Mouse (Mus musculus): Measurements from ENCODE around the gene Olfr412. TPM values are rescaled to one million over a fixed set of nuclear protein-coding genes. Genes with fewer than 3 reads are reported as not detected.
A peak's percentile ranks its signal among the peaks of the same experiment; 100 is the strongest.

Olfr412 gene
- polyA plus RNA-seq, 1 experiment from 2014 or later, result not detected

DNA sequence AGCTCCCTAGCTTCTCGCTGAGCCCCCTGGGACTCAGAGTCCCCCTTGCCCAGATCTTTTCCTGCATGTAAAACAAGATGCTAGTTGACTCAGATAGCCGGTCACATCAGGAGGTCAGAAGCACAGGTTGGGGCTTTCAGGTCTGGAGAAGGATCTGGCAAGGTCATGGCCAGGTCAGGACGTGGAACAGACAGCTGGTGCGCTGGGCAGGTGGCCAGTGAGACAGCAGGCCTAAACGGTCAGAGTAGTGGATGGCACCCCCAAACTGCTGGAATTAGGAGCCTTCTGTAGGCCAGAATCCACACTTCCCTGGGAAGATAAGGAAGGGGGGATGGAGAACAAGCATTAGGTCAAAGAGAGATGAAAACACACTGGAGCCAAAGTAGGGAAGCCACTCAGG lies 25.3 kb downstream of the Olfr412 start:
- no peaks in the 10 kb centered on the region for H3K9me3 ChIP-seq (ENCODE audit: control insufficient read depth, low read length)
- H3K4me3 ChIP-seq (ENCODE audit: low read length), result no peak overlapping the region
- H3K4me2 ChIP-seq (ENCODE audit: low read depth, low read length), result no peak overlapping the region
- no peaks in the 10 kb centered on the region for H3K4me1 ChIP-seq (ENCODE audit: control insufficient read depth, insufficient read depth, low read length)
- ATAC-seq, result no peak
- H3K27me3 ChIP-seq (replicated peaks; ENCODE audit: control insufficient read depth, insufficient read depth, low read length), result no peaks in the 10 kb centered on the region
- no peak overlapping the region for H3K27ac ChIP-seq (ENCODE audit: low read length)
- H3K9ac ChIP-seq (ENCODE audit: low read depth, low read length), result no peak overlapping the region
- 67% methylated on average over 5 of the region's 5 CpGs for WGBS
- no peaks in the 10 kb centered on the region for H3K36me3 ChIP-seq (ENCODE audit: control insufficient read depth, insufficient read depth, low read length)

DNA sequence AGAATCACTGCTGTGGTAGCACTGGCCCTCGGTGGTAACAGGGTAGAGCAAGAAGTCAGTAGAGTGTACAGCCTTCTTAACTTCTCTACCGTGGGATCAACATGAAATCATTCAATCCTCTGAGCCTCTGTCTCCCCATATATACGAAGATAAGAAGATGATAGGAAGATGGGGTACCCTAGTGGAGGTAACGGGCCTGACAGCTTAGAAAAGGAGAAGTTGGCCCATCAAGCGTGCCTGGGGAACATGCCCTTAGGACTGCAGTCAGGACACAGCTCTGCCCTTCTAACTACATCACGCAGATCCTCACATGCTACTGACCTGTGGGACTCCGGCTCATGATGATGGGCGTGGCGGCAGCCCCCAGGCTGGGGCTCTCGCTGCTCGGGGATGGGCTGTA lies 30.0 kb downstream of the Olfr412 start:
- H3K4me3 ChIP-seq (ENCODE audit: low read length), result no peak overlapping the region
- H3K4me1 ChIP-seq (ENCODE audit: control insufficient read depth, insufficient read depth, low read length), result 0 out of 2 replicates have a peak, but pooled peaks cover 4% of the 10 kb centered on the region
- no peaks in the 10 kb centered on the region for H3K27me3 ChIP-seq (replicated peaks; ENCODE audit: control insufficient read depth, insufficient read depth, low read length)
- H3K9me3 ChIP-seq (ENCODE audit: control insufficient read depth, low read length), result no peaks in the 10 kb centered on the region
- no peaks in the 10 kb centered on the region for H3K36me3 ChIP-seq (ENCODE audit: control insufficient read depth, insufficient read depth, low read length)
- no peak overlapping the region for H3K27ac ChIP-seq (ENCODE audit: low read length)
- no peak overlapping the region for H3K9ac ChIP-seq (ENCODE audit: low read depth, low read length)
- no peak overlapping the region for H3K4me2 ChIP-seq (ENCODE audit: low read depth, low read length)
- WGBS, result 75% methylated on average over 11 of the region's 11 CpGs
- ATAC-seq, result no peak

DNA sequence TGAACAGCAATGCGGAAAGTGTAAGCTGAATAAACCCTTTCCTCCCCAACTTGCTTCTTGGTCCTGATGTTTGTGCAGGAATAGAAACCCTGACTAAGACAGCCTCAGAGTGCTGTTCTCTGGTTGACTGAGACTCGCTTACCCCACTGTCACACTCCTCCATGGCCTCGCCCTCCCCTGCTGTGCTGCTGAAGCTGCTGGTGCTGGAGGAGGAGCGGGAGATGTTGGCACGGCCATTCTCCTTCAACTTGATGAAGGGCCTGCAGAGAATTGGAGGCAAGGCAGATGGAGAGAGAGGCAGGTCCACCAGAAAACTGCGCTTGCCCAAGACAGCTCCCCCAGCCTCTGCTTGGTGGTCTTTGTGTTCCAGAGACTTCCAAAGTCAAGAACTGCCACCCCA lies 31.0 kb downstream of the Olfr412 start:
- WGBS, result 71% methylated on average over 6 of the region's 6 CpGs
- ATAC-seq, result no peak
- H3K9me3 ChIP-seq (ENCODE audit: control insufficient read depth, low read length), result no peaks in the 10 kb centered on the region
- H3K27ac ChIP-seq (ENCODE audit: low read length), result no peak overlapping the region
- no peaks in the 10 kb centered on the region for H3K27me3 ChIP-seq (replicated peaks; ENCODE audit: control insufficient read depth, insufficient read depth, low read length)
- H3K4me2 ChIP-seq (ENCODE audit: low read depth, low read length), result no peak overlapping the region
- H3K4me1 ChIP-seq (ENCODE audit: control insufficient read depth, insufficient read depth, low read length), result 0 out of 2 replicates have a peak, but pooled peaks cover 4% of the 10 kb centered on the region
- no peak overlapping the region for H3K9ac ChIP-seq (ENCODE audit: low read depth, low read length)
- no peaks in the 10 kb centered on the region for H3K36me3 ChIP-seq (ENCODE audit: control insufficient read depth, insufficient read depth, low read length)
- H3K4me3 ChIP-seq (ENCODE audit: low read length), result no peak overlapping the region

DNA sequence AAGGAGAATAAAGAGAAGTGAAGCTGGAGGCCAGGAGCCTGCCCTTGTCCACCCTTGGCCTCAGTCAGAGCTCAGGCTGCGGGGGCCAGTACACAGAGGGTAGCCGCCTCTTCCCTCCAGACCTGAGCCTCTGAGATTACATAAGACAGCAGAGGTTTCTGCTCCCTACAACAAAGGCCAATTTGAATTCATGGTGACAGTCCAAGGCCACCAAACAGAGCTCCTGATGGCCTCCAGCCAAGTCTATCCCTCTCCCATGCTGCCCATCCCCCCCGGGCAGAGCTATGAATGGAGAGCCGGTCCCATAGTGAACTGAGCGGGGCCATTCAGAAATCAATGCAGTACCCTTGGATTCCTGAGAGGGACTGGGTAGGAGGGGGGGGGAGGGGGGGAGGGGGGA lies 31.6 kb downstream of the Olfr412 start:
- ATAC-seq, result peak; percentile 59; the same call in 1 of the 2 replicates
- Histone ChIP-seq H3K9me3 (ENCODE audit: control insufficient read depth, low read length) (no peaks in the 10 kb centered on the region), H3K36me3 (ENCODE audit: control insufficient read depth, insufficient read depth, low read length) (no peaks in the 10 kb centered on the region), H3K4me2 (ENCODE audit: low read depth, low read length) (no peak overlapping the region), H3K4me3 (ENCODE audit: low read length) (no peak overlapping the region), H3K27me3 (replicated peaks; ENCODE audit: control insufficient read depth, insufficient read depth, low read length) (no peaks in the 10 kb centered on the region), H3K4me1 (ENCODE audit: control insufficient read depth, insufficient read depth, low read length) (0 out of 2 replicates have a peak, but pooled peaks cover 4% of the 10 kb centered on the region), H3K27ac (ENCODE audit: low read length) (no peak overlapping the region), H3K9ac (ENCODE audit: low read depth, low read length) (no peak overlapping the region)
- 71% methylated on average over 5 of the region's 5 CpGs for WGBS

DNA sequence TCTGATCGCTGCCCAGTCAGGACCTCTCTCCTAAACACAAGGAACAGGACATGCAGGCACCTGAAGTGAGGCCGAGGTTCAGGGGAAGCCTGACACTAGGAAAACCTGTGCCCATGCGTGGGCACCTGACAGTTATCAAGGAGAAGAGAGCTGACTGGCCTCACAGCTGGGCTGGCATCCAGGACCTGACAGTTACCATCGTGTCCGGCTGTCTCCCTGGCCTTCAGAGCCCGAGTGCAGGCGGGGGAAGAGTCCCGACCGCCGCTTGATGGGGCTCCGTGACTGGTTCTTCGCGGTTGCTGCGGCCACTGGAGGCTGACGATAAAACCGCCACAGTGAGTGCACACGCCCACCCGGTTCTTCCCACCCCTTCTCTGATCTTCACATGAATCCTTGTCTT lies 33.7 kb downstream of the Olfr412 start:
- Histone ChIP-seq H3K4me1 (ENCODE audit: control insufficient read depth, insufficient read depth, low read length) (0 out of 2 replicates have a peak, but pooled peaks cover 4% of the 10 kb centered on the region), H3K9ac (ENCODE audit: low read depth, low read length) (no peak overlapping the region), H3K27ac (ENCODE audit: low read length) (no peak overlapping the region), H3K27me3 (replicated peaks; ENCODE audit: control insufficient read depth, insufficient read depth, low read length) (no peaks in the 10 kb centered on the region), H3K4me3 (ENCODE audit: low read length) (no peak overlapping the region), H3K36me3 (ENCODE audit: control insufficient read depth, insufficient read depth, low read length) (no peaks in the 10 kb centered on the region), H3K9me3 (ENCODE audit: control insufficient read depth, low read length) (no peaks in the 10 kb centered on the region), H3K4me2 (ENCODE audit: low read depth, low read length) (no peak overlapping the region)
- 75% methylated on average over 18 of the region's 18 CpGs for WGBS
- no peak for ATAC-seq

DNA sequence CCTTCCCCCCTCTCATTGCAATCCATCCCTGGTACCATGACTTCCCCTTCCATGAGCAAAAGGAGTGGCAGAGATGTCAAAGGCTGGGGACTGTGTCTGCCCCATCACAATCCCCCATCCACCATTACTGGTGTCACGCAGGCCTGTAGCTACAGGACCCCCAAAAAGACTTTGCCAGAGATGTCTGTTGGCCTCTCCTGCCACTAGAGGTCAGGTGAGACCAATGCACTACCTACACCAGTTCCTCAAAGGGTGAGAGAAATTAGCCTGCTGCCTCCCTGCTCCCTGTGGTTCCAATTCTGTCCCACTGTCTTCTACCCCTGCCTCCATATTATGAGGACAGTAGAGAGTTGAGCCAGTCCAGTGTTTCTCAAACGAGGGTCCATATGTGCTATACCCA lies 40.3 kb downstream of the Olfr412 start:
- H3K36me3 ChIP-seq (ENCODE audit: control insufficient read depth, insufficient read depth, low read length), result no peaks in the 10 kb centered on the region
- no peak overlapping the region for H3K4me3 ChIP-seq (ENCODE audit: low read length)
- H3K4me2 ChIP-seq (ENCODE audit: low read depth, low read length), result no peak overlapping the region
- no peak for ATAC-seq
- no peak overlapping the region for H3K27ac ChIP-seq (ENCODE audit: low read length)
- no peaks in the 10 kb centered on the region for H3K4me1 ChIP-seq (ENCODE audit: control insufficient read depth, insufficient read depth, low read length)
- H3K27me3 ChIP-seq (replicated peaks; ENCODE audit: control insufficient read depth, insufficient read depth, low read length), result no peaks in the 10 kb centered on the region
- WGBS, result 44% methylated on average over 2 of the region's 2 CpGs
- H3K9ac ChIP-seq (ENCODE audit: low read depth, low read length), result no peak overlapping the region
- H3K9me3 ChIP-seq (ENCODE audit: control insufficient read depth, low read length), result no peaks in the 10 kb centered on the region

DNA sequence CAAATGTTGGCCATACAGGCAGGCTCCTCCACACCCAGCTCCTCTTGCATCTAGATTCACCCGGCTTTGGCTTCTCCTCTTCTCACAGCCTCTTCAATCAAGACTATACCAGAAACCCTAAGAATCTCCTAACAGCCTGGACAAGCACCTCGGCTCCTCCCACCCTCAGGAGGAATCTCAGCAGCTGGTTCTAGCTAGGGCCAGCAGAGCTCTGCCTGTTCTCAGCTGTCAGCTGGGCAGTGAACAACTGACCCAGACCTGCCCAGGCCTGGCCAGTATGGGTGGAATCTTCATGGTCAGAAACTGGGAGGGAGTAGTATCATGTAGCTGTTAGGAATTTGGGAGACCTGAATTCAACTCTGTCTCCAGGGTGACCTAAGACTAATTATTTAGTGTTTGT lies 42.3 kb downstream of the Olfr412 start:
- Histone ChIP-seq H3K9me3 (ENCODE audit: control insufficient read depth, low read length) (no peaks in the 10 kb centered on the region), H3K4me3 (ENCODE audit: low read length) (no peak overlapping the region), H3K9ac (ENCODE audit: low read depth, low read length) (no peak overlapping the region), H3K4me2 (ENCODE audit: low read depth, low read length) (no peak overlapping the region), H3K36me3 (ENCODE audit: control insufficient read depth, insufficient read depth, low read length) (no peaks in the 10 kb centered on the region), H3K27ac (ENCODE audit: low read length) (no peak overlapping the region), H3K27me3 (replicated peaks; ENCODE audit: control insufficient read depth, insufficient read depth, low read length) (no peaks in the 10 kb centered on the region), H3K4me1 (ENCODE audit: control insufficient read depth, insufficient read depth, low read length) (peaks cover 8% of the 10 kb centered on the region)
- no peak for ATAC-seq
- 40% methylated on average over 2 of the region's 2 CpGs for WGBS

DNA sequence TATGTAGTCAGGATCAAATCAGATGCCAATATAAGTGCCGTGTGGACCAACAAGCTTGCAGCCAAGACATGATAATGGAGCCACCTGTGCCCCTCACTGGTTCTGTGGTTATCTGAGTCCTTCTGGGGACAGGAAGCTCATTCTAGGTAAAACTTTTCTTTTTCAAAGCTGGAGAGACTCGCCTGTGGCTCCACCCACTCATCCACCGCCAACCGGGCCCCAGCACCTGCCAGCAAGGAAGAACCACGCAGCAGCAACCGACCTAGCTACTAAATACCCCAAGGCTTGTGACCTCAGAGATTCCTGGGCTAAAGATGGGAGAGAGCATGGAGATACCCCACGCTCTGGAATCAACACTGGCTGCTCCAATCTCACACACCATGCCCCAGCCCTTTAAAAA lies 43.3 kb downstream of the Olfr412 start:
- ATAC-seq, result no peak
- H3K9ac ChIP-seq (ENCODE audit: low read depth, low read length), result no peak overlapping the region
- no peak overlapping the region for H3K4me3 ChIP-seq (ENCODE audit: low read length)
- H3K9me3 ChIP-seq (ENCODE audit: control insufficient read depth, low read length), result no peaks in the 10 kb centered on the region
- no peaks in the 10 kb centered on the region for H3K27me3 ChIP-seq (replicated peaks; ENCODE audit: control insufficient read depth, insufficient read depth, low read length)
- H3K4me2 ChIP-seq (ENCODE audit: low read depth, low read length), result no peak overlapping the region
- no peaks in the 10 kb centered on the region for H3K36me3 ChIP-seq (ENCODE audit: control insufficient read depth, insufficient read depth, low read length)
- 75% methylated on average over 7 of the region's 7 CpGs for WGBS
- peaks cover 18% of the 10 kb centered on the region for H3K4me1 ChIP-seq (ENCODE audit: control insufficient read depth, insufficient read depth, low read length)
- H3K27ac ChIP-seq (ENCODE audit: low read length), result no peak overlapping the region

DNA sequence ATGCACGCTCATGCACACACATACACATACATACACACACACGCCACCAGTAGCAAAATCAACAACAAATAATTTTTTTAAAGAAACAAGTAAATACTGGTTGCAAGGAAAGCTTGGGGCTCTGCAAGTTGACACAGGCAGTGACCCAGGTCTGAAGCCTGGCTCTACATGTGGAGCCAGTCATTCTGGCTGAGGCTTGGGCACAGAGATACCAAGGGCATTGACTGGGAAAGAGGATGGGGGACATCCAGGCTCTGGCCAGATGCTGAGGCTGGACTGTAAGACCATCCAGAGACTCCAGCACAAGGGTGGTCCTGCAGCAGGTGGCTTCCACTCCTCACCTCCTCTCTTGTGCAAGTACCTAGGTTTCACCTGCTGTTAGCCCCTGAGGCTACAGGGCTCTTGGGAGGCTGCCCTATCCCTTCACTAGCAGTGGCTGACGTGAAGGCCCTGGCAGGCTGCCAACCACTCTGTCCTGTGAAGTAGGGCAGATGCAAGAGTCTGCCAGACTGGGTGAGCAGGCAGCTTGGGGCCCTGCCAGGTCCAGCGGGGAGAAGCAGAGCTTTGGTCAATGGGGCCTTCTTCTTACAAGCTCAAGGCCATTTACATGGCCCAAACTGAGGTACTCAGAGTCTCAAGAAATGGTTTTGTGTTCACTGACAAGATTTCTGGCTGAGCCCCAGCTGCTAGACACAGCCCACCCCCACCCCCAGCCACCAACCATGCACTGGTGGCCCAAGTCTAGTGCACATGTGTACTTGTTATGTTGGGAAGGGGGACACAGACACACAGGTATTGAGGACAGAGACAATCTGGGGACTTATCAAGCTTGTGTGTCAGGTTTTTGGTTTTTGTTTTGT lies 46.9 kb downstream of the Olfr412 start:
- H3K36me3 ChIP-seq (ENCODE audit: control insufficient read depth, insufficient read depth, low read length), result no peaks in the 10 kb centered on the region
- H3K27ac ChIP-seq (ENCODE audit: low read length), result peak overlapping the region; percentile 64
- H3K4me2 ChIP-seq (ENCODE audit: low read depth, low read length), result no peak overlapping the region
- H3K4me1 ChIP-seq (ENCODE audit: control insufficient read depth, insufficient read depth, low read length), result peaks cover 26% of the 10 kb centered on the region
- WGBS, result 45% methylated on average over 4 of the region's 4 CpGs
- no peaks in the 10 kb centered on the region for H3K27me3 ChIP-seq (replicated peaks; ENCODE audit: control insufficient read depth, insufficient read depth, low read length)
- peak; percentile 93 for ATAC-seq
- no peak overlapping the region for H3K4me3 ChIP-seq (ENCODE audit: low read length)
- H3K9me3 ChIP-seq (ENCODE audit: control insufficient read depth, low read length), result no peaks in the 10 kb centered on the region
- 0 out of 2 replicates have a peak overlapping the region, but pooled peaks have one; percentile 21 for H3K9ac ChIP-seq (ENCODE audit: low read depth, low read length)

DNA sequence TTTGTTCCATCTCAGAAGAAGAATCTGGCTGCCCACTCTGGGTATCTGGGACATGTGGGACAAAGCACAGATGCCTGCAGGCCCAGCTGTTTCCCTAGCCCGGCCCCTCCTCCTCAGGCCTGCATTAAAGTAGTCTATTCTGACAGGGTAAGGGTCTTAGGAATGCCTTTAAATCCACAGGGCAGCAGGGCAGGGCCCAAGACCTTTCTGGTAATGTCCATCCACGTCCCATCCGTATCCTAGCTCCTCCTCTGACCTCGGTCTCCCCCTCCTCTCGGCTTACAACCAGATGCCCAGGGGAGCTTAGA lies 47.5 kb downstream of the Olfr412 start:
- 44% methylated on average over 5 of the region's 5 CpGs for WGBS
- 0 out of 2 replicates have a peak overlapping the region, but pooled peaks have one; percentile 1 for H3K9ac ChIP-seq (ENCODE audit: low read depth, low read length)
- ATAC-seq, result peak; percentile 32

More for the DNA sequence above, 47.5 kb downstream of the Olfr412 start:
- no peaks in the 10 kb centered on the region for H3K27me3 ChIP-seq (replicated peaks; ENCODE audit: control insufficient read depth, insufficient read depth, low read length)
- no peaks in the 10 kb centered on the region for H3K36me3 ChIP-seq (ENCODE audit: control insufficient read depth, insufficient read depth, low read length)
- H3K27ac ChIP-seq (ENCODE audit: low read length), result peak overlapping the region; percentile 64
- H3K4me3 ChIP-seq (ENCODE audit: low read length), result no peak overlapping the region
- peaks cover 32% of the 10 kb centered on the region for H3K4me1 ChIP-seq (ENCODE audit: control insufficient read depth, insufficient read depth, low read length)
- H3K9me3 ChIP-seq (ENCODE audit: control insufficient read depth, low read length), result no peaks in the 10 kb centered on the region
- no peak overlapping the region for H3K4me2 ChIP-seq (ENCODE audit: low read depth, low read length)

All from intestine, embryonic 16.5 days (tissue).